Mouse (Mus musculus): ENCODE measurements around the gene Hspa12b. TPM values are rescaled to one million over a fixed set of nuclear protein-coding genes. Genes with fewer than 3 reads are reported as not detected.

Hspa12b gene
- polyA plus RNA-seq (2014; fragmentation: Nextera tagmentation; extraction: Ambion mirVana): 5.8 and 6.3 TPM in 2 replicates

DNA sequence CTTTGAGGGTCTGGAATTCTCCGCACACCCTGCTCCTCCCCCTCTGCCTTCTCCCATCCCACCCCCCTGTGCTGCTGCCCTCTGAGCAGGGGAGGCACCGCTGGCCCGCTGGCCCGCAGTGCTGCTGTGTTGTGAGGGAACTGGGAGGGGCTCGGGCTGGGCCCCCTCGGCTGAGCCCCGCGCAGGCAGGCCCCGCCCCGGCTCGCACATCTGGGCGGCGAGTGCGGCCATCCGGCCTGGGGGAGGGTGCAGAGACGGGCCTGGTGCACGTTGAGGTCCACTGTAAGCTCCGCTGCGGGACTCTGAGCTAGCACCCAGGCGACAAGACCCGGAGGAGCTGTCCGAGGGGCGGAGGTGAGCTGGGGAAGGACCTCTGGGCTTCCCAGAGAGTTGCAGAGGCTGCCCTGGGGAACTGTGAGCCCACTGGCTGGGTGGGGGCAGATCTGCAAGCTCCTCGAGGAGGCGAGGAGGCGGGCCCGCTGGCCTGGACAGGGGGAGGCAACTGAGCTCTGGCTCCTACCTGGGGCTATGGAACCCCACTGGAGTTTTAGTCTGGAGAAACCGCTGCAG is at the start of gene Hspa12b:
Gene Hspa12b (plus strand): TSS at position 120 of the 570 bp plus-strand sequence.
- Histone ChIP-seq H3K27ac (replicated peaks in 1 of 2; ENCODE audit: control insufficient read depth in 1 of 2, insufficient read depth in 1 of 2, low read depth in 2 of 2, low read length in 2 of 2) (peak within 1 kb of the TSS in 1 of 2 experiments; percentile 62; a peak in 2 of 4 replicates), H3K4me3 (ENCODE audit: control insufficient read depth in 1 of 2, insufficient read depth in 1 of 2, low read depth in 1 of 2, low read length in 2 of 2) (peak within 1 kb of the TSS; percentile 50 to 58), H3K36me3 (ENCODE audit: control insufficient read depth, insufficient read depth, low read length) (no peaks in the 10 kb centered on the region), H3K9me3 (ENCODE audit: control insufficient read depth, low read length) (no peaks in the 10 kb centered on the region), H3K27me3 (ENCODE audit: control insufficient read depth, insufficient read depth, low read length) (no peaks in the 10 kb centered on the region), H3K9ac (ENCODE audit: low read length) (peak within 1 kb of the TSS; percentile 81), H3K4me1 (ENCODE audit: control insufficient read depth in 2 of 2, insufficient read depth in 2 of 2, low read length in 2 of 2) (peaks cover 6 to 18% of the 10 kb centered on the region in 2 experiments), H3K4me2 (ENCODE audit: low read length) (peak within 1 kb of the TSS; percentile 91)
- under 1% methylated on average over 28 of the region's 28 CpGs for WGBS
- ATAC-seq (ENCODE audit: insufficient number of reproducible peaks, insufficient read depth, low FRiP score, low read depth): peak; percentile 92

DNA sequence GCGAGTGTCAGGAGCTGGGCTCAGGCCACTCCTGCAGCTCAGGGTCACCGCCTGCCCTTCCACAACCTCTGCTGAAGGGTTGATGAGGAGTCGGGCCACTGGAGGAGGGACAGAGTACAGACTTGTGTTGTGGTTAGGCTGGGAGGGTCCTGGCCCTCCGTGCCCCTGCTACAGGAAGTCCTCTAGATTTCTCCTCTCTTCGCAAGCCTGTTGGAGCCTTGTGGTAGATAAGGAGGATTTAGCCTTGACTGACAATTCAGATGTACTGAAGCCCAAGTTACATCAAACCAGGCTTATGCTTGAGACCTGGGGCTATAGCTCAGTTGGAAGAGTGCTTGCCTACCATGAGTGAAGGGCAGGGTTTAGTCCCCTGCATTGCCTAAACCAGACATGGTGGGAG is 46.6 kb upstream of the Hspa12b start:
- H3K27ac ChIP-seq (replicated peaks in 1 of 2; ENCODE audit: control insufficient read depth in 1 of 2, insufficient read depth in 1 of 2, low read depth in 2 of 2, low read length in 2 of 2): no peak overlapping the region
- H3K4me3 ChIP-seq (ENCODE audit: control insufficient read depth in 1 of 2, insufficient read depth in 1 of 2, low read depth in 1 of 2, low read length in 2 of 2): no peak overlapping the region
- 50% methylated on average over 5 of the region's 5 CpGs for WGBS
- no peak for ATAC-seq (ENCODE audit: insufficient number of reproducible peaks, insufficient read depth, low FRiP score, low read depth)
- no peak overlapping the region for H3K4me2 ChIP-seq (ENCODE audit: low read length)
- no peaks in the 10 kb centered on the region for H3K4me1 ChIP-seq (ENCODE audit: control insufficient read depth in 2 of 2, insufficient read depth in 2 of 2, low read length in 2 of 2)
- H3K9ac ChIP-seq (ENCODE audit: low read length): no peak overlapping the region
- no peaks in the 10 kb centered on the region for H3K36me3 ChIP-seq (ENCODE audit: control insufficient read depth, insufficient read depth, low read length)
- H3K27me3 ChIP-seq (ENCODE audit: control insufficient read depth, insufficient read depth, low read length): no peaks in the 10 kb centered on the region
- no peaks in the 10 kb centered on the region for H3K9me3 ChIP-seq (ENCODE audit: control insufficient read depth, low read length)

DNA sequence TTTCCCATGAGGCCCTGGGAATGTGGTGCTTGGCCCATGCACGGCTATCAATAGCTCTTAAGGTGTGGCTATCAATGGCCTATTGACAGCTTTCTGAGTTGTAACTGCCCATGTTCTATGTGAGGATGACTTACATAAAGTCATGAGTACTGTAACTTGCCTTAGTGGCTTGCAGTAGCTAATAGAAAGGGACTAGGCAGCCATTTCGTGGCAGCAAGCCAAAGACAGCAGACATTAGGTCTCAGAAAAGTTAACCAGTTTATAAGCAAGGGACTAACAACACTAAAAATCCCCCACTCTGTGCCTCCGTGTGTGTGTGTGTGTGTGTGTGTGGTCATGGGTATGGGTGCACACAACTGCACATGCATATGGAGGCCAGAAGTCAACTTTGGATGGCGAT is 42.9 kb upstream of the Hspa12b start:
- no peak for ATAC-seq (ENCODE audit: insufficient number of reproducible peaks, insufficient read depth, low FRiP score, low read depth)
- Histone ChIP-seq H3K4me3 (ENCODE audit: control insufficient read depth in 1 of 2, insufficient read depth in 1 of 2, low read depth in 1 of 2, low read length in 2 of 2) (no peak overlapping the region), H3K36me3 (ENCODE audit: control insufficient read depth, insufficient read depth, low read length) (no peaks in the 10 kb centered on the region), H3K4me2 (ENCODE audit: low read length) (no peak overlapping the region), H3K9me3 (ENCODE audit: control insufficient read depth, low read length) (no peaks in the 10 kb centered on the region), H3K9ac (ENCODE audit: low read length) (no peak overlapping the region), H3K27ac (replicated peaks in 1 of 2; ENCODE audit: control insufficient read depth in 1 of 2, insufficient read depth in 1 of 2, low read depth in 2 of 2, low read length in 2 of 2) (no peak overlapping the region), H3K4me1 (ENCODE audit: control insufficient read depth in 2 of 2, insufficient read depth in 2 of 2, low read length in 2 of 2) (no peaks in the 10 kb centered on the region; a peak in 1 of 4 replicates), H3K27me3 (ENCODE audit: control insufficient read depth, insufficient read depth, low read length) (no peaks in the 10 kb centered on the region)
- WGBS: 76% methylated on average over 4 of the region's 4 CpGs

DNA sequence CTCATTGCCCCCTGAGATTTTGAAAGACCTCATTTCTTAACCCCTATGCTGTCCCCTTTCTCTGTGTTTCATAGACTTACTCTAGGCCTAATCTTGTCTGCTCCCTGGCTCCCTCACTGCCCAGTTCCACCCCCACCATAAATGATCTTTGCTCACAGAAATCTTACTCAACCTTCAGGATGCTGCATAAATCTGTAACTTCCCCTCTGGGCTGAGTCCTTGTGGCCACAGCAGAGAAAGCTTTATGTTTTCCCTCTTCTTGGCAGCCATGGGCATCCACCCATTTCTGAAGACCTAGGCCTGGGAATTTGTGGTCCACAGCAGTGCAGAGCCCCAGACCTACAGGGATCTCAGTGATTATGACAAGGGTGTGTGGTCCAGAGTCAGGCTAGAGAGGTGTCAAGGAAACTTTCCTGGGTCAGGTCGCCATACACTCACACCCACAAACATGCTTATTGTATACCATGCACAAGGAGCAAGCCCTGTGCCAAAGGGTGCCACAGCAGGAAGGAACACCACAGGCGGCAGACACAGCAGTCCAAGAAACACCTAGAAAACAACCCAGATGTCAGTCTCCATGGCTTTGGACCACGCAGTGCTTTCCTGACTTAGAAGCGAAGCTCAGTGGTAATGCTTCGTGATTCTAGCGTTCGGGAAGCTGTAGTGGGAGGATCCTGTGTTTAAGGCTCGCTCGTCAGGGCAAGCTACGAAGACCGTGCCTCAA is 40.3 kb upstream of the Hspa12b start, which contains the start of gene Siglec1:
Gene Siglec1 (minus strand): TSS at position 99 of the 724 bp plus-strand sequence.
- Histone ChIP-seq H3K9ac (ENCODE audit: low read length) (no peak within 1 kb of the TSS), H3K27ac (replicated peaks in 1 of 2; ENCODE audit: control insufficient read depth in 1 of 2, insufficient read depth in 1 of 2, low read depth in 2 of 2, low read length in 2 of 2) (no peak within 1 kb of the TSS), H3K27me3 (ENCODE audit: control insufficient read depth, insufficient read depth, low read length) (no peaks in the 10 kb centered on the region), H3K4me3 (ENCODE audit: control insufficient read depth in 1 of 2, insufficient read depth in 1 of 2, low read depth in 1 of 2, low read length in 2 of 2) (no peak within 1 kb of the TSS), H3K4me2 (ENCODE audit: low read length) (no peak within 1 kb of the TSS), H3K4me1 (ENCODE audit: control insufficient read depth in 2 of 2, insufficient read depth in 2 of 2, low read length in 2 of 2) (peaks cover 0 to 2% of the 10 kb centered on the region in 2 experiments; a peak in 1 of 4 replicates), H3K9me3 (ENCODE audit: control insufficient read depth, low read length) (no peaks in the 10 kb centered on the region), H3K36me3 (ENCODE audit: control insufficient read depth, insufficient read depth, low read length) (no peaks in the 10 kb centered on the region)
- 81% methylated on average over 11 of the region's 11 CpGs for WGBS
- ATAC-seq (ENCODE audit: insufficient number of reproducible peaks, insufficient read depth, low FRiP score, low read depth): no peak

DNA sequence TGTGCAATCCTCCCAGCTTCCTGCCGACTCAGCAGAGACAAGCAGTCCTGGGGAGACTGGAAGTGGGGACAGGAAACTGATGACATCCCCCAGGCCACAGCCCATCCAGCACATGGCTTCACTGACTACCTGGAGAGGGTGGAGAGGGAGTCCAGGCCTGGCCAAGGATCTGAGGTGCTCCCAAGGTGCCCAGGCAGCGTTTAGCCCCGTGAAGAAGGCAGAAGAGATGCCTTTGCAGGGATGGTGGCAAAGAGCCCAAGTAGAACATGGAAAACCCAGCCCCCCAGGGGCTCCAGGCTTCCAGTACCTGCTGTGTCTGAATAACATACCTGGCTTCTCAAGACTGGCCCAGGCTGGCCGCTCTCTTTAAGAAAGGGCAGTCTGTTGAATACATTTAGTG is 38.5 kb upstream of the Hspa12b start:
- no peaks in the 10 kb centered on the region for H3K36me3 ChIP-seq (ENCODE audit: control insufficient read depth, insufficient read depth, low read length)
- WGBS: 71% methylated on average over 4 of the region's 4 CpGs
- H3K9ac ChIP-seq (ENCODE audit: low read length): no peak overlapping the region
- no peak overlapping the region for H3K4me2 ChIP-seq (ENCODE audit: low read length)
- H3K9me3 ChIP-seq (ENCODE audit: control insufficient read depth, low read length): no peaks in the 10 kb centered on the region
- peaks cover 0 to 2% of the 10 kb centered on the region in 2 experiments; a peak in 1 of 4 replicates for H3K4me1 ChIP-seq (ENCODE audit: control insufficient read depth in 2 of 2, insufficient read depth in 2 of 2, low read length in 2 of 2)
- no peak overlapping the region for H3K4me3 ChIP-seq (ENCODE audit: control insufficient read depth in 1 of 2, insufficient read depth in 1 of 2, low read depth in 1 of 2, low read length in 2 of 2)
- H3K27ac ChIP-seq (replicated peaks in 1 of 2; ENCODE audit: control insufficient read depth in 1 of 2, insufficient read depth in 1 of 2, low read depth in 2 of 2, low read length in 2 of 2): no peak overlapping the region
- H3K27me3 ChIP-seq (ENCODE audit: control insufficient read depth, insufficient read depth, low read length): no peaks in the 10 kb centered on the region
- ATAC-seq (ENCODE audit: insufficient number of reproducible peaks, insufficient read depth, low FRiP score, low read depth): no peak

DNA sequence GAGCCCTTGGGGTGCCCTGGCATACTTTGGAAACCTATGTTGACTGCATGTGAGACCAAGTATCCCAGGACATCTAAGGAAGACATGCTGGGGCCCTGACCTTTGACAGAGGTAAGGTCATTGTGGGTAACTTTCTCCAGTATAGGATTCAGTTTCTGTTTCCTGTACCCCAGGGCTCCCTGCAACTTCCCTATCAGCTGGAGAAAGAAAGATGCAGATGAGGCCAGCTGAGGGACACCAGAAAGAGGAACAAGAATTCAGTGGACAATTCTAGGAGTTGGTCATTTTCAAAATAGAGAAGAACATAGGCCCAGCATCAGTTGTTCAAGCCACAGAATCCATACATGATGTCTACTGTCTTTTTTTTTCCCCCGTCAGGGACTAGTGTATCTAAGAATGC is 37.4 kb upstream of the Hspa12b start:
- ATAC-seq (ENCODE audit: insufficient number of reproducible peaks, insufficient read depth, low FRiP score, low read depth): no peak
- 81% methylated on average over 1 of the region's 1 CpGs for WGBS
- Histone ChIP-seq H3K9me3 (ENCODE audit: control insufficient read depth, low read length) (no peaks in the 10 kb centered on the region), H3K4me1 (ENCODE audit: control insufficient read depth in 2 of 2, insufficient read depth in 2 of 2, low read length in 2 of 2) (peaks cover 0 to 2% of the 10 kb centered on the region in 2 experiments; a peak in 1 of 4 replicates), H3K4me2 (ENCODE audit: low read length) (no peak overlapping the region), H3K27me3 (ENCODE audit: control insufficient read depth, insufficient read depth, low read length) (no peaks in the 10 kb centered on the region), H3K4me3 (ENCODE audit: control insufficient read depth in 1 of 2, insufficient read depth in 1 of 2, low read depth in 1 of 2, low read length in 2 of 2) (no peak overlapping the region), H3K36me3 (ENCODE audit: control insufficient read depth, insufficient read depth, low read length) (no peaks in the 10 kb centered on the region), H3K9ac (ENCODE audit: low read length) (no peak overlapping the region), H3K27ac (replicated peaks in 1 of 2; ENCODE audit: control insufficient read depth in 1 of 2, insufficient read depth in 1 of 2, low read depth in 2 of 2, low read length in 2 of 2) (no peak overlapping the region)

DNA sequence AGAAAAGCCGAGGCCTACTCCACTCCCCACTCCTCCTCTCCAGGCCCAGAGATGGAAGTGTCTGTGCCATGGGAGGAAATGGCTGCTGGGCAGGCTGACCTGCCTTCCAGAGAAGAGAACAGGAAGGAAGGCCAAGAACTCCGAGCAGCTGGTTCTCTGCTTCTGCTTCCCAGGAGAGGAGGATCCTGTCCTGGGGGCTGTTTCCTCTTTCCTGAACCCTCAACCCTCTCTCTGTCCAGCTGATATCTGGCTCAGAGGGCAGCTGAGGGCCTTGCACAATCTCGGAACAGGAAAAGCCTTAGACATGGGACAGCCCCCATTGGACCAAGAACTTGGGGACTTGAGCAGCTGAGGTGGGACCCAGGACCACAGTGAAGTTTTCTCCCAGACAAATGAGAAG is 36.2 kb upstream of the Hspa12b start:
- 55% methylated on average over 3 of the region's 3 CpGs for WGBS
- no peak for ATAC-seq (ENCODE audit: insufficient number of reproducible peaks, insufficient read depth, low FRiP score, low read depth)

More for the DNA sequence above, 36.2 kb upstream of the Hspa12b start:
- H3K4me3 ChIP-seq (ENCODE audit: control insufficient read depth in 1 of 2, insufficient read depth in 1 of 2, low read depth in 1 of 2, low read length in 2 of 2): no peak overlapping the region
- H3K9ac ChIP-seq (ENCODE audit: low read length): no peak overlapping the region
- no peak overlapping the region for H3K4me2 ChIP-seq (ENCODE audit: low read length)
- no peak overlapping the region for H3K27ac ChIP-seq (replicated peaks in 1 of 2; ENCODE audit: control insufficient read depth in 1 of 2, insufficient read depth in 1 of 2, low read depth in 2 of 2, low read length in 2 of 2)
- H3K4me1 ChIP-seq (ENCODE audit: control insufficient read depth in 2 of 2, insufficient read depth in 2 of 2, low read length in 2 of 2): peaks cover 0 to 2% of the 10 kb centered on the region in 2 experiments; a peak in 1 of 4 replicates
- no peaks in the 10 kb centered on the region for H3K9me3 ChIP-seq (ENCODE audit: control insufficient read depth, low read length)
- no peaks in the 10 kb centered on the region for H3K36me3 ChIP-seq (ENCODE audit: control insufficient read depth, insufficient read depth, low read length)
- H3K27me3 ChIP-seq (ENCODE audit: control insufficient read depth, insufficient read depth, low read length): no peaks in the 10 kb centered on the region

All from heart, embryonic 14.5 days (tissue).